Mouse (Mus musculus) midbrain, embryonic 15.5 days (tissue): ENCODE measurements around the gene Zcwpw1. TPM values are rescaled to one million over a fixed set of nuclear protein-coding genes. Genes with fewer than 3 reads are reported as not detected.

Experiments
- ATAC-seq: fragments of 200-750 bp; cut with Nextera tagmentation; replicated peaks from 2 replicates; pipeline ENCODE4 v1.8.0; 2017; ENCODE audit warnings: moderate TSS enrichment
- H3K27ac ChIP-seq: fragments of 300-500 bp; sonication (generic); 2 replicates; pipeline ENCODE4 v1.5.1; 2015; ENCODE audit warnings: mild to moderate bottlenecking, inconsistent platforms
- H3K27me3 ChIP-seq: fragments of 300-500 bp; sonication (generic); replicated peaks from 2 replicates; pipeline ENCODE4 v1.6.1; 2015; ENCODE audit warnings: inconsistent platforms
- H3K36me3 ChIP-seq: fragments of 300-500 bp; sonication (generic); replicated peaks from 2 replicates; pipeline ENCODE4 v1.6.1; 2015; ENCODE audit warnings: inconsistent platforms
- H3K4me1 ChIP-seq: fragments of 300-500 bp; sonication (generic); 2 replicates; pipeline ENCODE4 v1.6.1; 2015; ENCODE audit warnings: inconsistent platforms
- H3K4me2 ChIP-seq: fragments of 300-500 bp; sonication (generic); 2 replicates; pipeline ENCODE4 v1.6.1; 2015; ENCODE audit warnings: inconsistent platforms, mild to moderate bottlenecking, moderate library complexity
- H3K4me3 ChIP-seq: fragments of 300-500 bp; sonication (generic); 2 replicates; pipeline ENCODE4 v1.5.1; 2015; ENCODE audit warnings: mild to moderate bottlenecking, inconsistent platforms
- H3K9ac ChIP-seq: fragments of 300-500 bp; sonication (generic); 2 replicates; pipeline ENCODE4 v1.6.1; 2015; ENCODE audit warnings: mild to moderate bottlenecking, inconsistent platforms
- H3K9me3 ChIP-seq: fragments of 300-500 bp; sonication (generic); 2 replicates; pipeline ENCODE4 v1.6.1; 2016; ENCODE audit warnings: inconsistent platforms
- WGBS: fragments of 180-500 bp; shearing (Covaris S2); methylation state at CpG from one replicate; pipeline ENCODE4 v1.1.7; 2015; ENCODE audit warnings: mixed read lengths; 5-methylcytosine and 5-hydroxymethylcytosine counted together
- polyA plus RNA-seq: library from polyadenylated mRNA; unstranded; fragments of >200 nt; fragmentation: Nextera tagmentation; extraction: Ambion mirVana; gene quantifications from 2 replicates; pipeline ENCODE4 v1.2.1, GENCODE M21; 2015

Zcwpw1 gene
- polyA plus RNA-seq, 1 experiment from 2014 or later = 11.9 TPM

- H3K27me3 ChIP-seq = no peaks in the 10 kb centered on the region
- H3K9ac ChIP-seq = peak within 1 kb of the TSS; percentile 87
- H3K4me2 ChIP-seq = peak within 1 kb of the TSS; percentile 94
- H3K36me3 ChIP-seq = peaks cover 12% of the 10 kb centered on the region; the same call in 1 of the 2 replicates
- no peaks in the 10 kb centered on the region for H3K9me3 ChIP-seq
- H3K4me3 ChIP-seq = peak within 1 kb of the TSS; percentile 92
- H3K4me1 ChIP-seq = peaks cover 40% of the 10 kb centered on the region
- peak within 1 kb of the TSS; percentile 88 for H3K27ac ChIP-seq
- 0% methylated on average over 31 of the region's 31 CpGs for WGBS
- peak; percentile 95 for ATAC-seq
Measured at GRCm38 (mm10) chr5:137778635-137779034, 9.0 kb upstream of the Zcwpw1 start, which contains the start of gene Ppp1r35. Ppp1r35 (plus strand) TSS chr5:137778849.

- Histone ChIP-seq H3K9ac (peak overlapping the region; percentile 87), H3K4me2 (peak overlapping the region; percentile 94), H3K9me3 (no peaks in the 10 kb centered on the region), H3K27me3 (no peaks in the 10 kb centered on the region), H3K4me3 (peak overlapping the region; percentile 92), H3K4me1 (peaks cover 46% of the 10 kb centered on the region), H3K36me3 (peaks cover 12% of the 10 kb centered on the region; the same call in 1 of the 2 replicates), H3K27ac (peak overlapping the region; percentile 88)
- WGBS = under 1% methylated on average over 61 of the region's 83 CpGs
- ATAC-seq = peak; percentile 25
Measured at GRCm38 (mm10) chr5:137779053-137779933, 8.3 kb upstream of the Zcwpw1 start.

GRCm38 (mm10) chr5:137781661-137782060 is 5.9 kb upstream of the Zcwpw1 start:
- H3K4me1 ChIP-seq = peaks cover 57% of the 10 kb centered on the region
- no peaks in the 10 kb centered on the region for H3K27me3 ChIP-seq
- no peaks in the 10 kb centered on the region for H3K9me3 ChIP-seq
- ATAC-seq = no peak
- no peak overlapping the region for H3K4me3 ChIP-seq
- peaks cover 12% of the 10 kb centered on the region; the same call in 1 of the 2 replicates for H3K36me3 ChIP-seq
- no peak overlapping the region for H3K4me2 ChIP-seq
- WGBS = 94% methylated on average over 7 of the region's 7 CpGs
- no peak overlapping the region for H3K9ac ChIP-seq
- no peak overlapping the region for H3K27ac ChIP-seq

- Histone ChIP-seq H3K4me2 (peak overlapping the region; percentile 91), H3K27ac (no peak overlapping the region), H3K27me3 (no peaks in the 10 kb centered on the region), H3K4me3 (peak overlapping the region; percentile 72), H3K36me3 (peaks cover 12% of the 10 kb centered on the region; the same call in 1 of the 2 replicates), H3K9ac (0 out of 2 replicates have a peak overlapping the region, but pooled peaks have one; percentile 88), H3K4me1 (peaks cover 60% of the 10 kb centered on the region), H3K9me3 (no peaks in the 10 kb centered on the region)
- WGBS = 84% methylated on average over 13 of the region's 13 CpGs
- no peak for ATAC-seq
Measured at GRCm38 (mm10) chr5:137782776-137783522, 4.6 kb upstream of the Zcwpw1 start.

DNA sequence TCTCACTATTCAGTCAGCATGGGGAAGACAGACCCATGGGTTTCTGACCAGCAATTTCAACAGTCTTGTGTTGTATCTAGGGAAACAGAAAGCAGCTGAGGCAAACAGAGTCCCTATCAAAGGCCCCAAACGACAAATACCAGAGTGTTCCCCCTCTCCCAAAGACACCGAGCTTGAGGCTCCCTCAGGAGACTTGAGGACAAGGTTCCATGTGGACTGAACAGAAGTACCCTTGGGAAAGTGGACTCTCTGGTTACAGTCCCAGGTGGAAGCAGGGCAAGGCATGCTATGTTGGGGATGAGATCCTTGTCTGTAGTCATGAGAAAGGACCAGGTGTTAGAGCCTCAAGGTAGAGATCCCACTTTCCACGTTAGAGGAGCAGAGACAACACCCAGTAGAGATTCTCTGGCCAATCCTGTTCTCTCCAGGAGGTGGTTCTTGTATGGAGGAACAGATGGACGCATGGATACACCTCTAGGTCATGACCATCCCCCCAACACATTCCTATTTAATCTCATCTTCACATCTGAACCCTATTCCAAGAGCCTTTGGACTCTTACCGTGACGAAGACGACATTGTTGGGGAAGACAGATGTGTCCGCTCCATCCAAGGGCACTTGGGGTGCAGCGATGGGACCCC is 3.6 kb upstream of the Zcwpw1 start:
- 65% methylated on average over 9 of the region's 9 CpGs for WGBS
- no peak for ATAC-seq
- Histone ChIP-seq H3K36me3 (peaks cover 12% of the 10 kb centered on the region; the same call in 1 of the 2 replicates), H3K4me3 (peak overlapping the region; percentile 72), H3K9me3 (no peaks in the 10 kb centered on the region), H3K27me3 (no peaks in the 10 kb centered on the region), H3K4me2 (peak overlapping the region; percentile 91), H3K4me1 (peaks cover 61% of the 10 kb centered on the region), H3K9ac (0 out of 2 replicates have a peak overlapping the region, but pooled peaks have one; percentile 88), H3K27ac (no peak overlapping the region)

DNA sequence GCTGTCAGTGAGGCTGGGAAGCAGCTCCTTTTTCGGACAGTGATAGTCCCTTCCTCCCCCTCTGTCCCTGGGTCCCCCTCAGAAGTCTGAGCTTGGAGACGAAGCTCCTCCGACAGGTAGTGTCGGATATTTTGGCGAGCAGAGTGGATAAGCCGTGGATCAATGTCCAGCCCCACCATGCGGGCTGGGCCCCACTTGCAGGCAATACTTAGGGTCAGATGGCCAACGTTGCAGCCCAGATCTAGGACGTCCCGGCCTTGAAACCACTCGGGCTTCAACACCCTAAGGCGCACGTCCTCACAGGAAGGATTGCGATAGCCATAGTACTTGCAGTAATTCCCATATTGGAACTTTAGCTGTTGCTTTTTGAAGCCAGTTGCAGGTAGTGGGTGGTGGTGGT is 3.1 kb upstream of the Zcwpw1 start:
- no peaks in the 10 kb centered on the region for H3K9me3 ChIP-seq
- H3K4me1 ChIP-seq = peaks cover 59% of the 10 kb centered on the region
- H3K9ac ChIP-seq = peak overlapping the region; percentile 88; the same call in 1 of the 2 replicates
- H3K36me3 ChIP-seq = peaks cover 12% of the 10 kb centered on the region; the same call in 1 of the 2 replicates
- peak overlapping the region; percentile 72 for H3K4me3 ChIP-seq
- peak overlapping the region; percentile 91 for H3K4me2 ChIP-seq
- H3K27me3 ChIP-seq = no peaks in the 10 kb centered on the region
- 83% methylated on average over 14 of the region's 14 CpGs for WGBS
- no peak overlapping the region for H3K27ac ChIP-seq
- no peak for ATAC-seq

DNA sequence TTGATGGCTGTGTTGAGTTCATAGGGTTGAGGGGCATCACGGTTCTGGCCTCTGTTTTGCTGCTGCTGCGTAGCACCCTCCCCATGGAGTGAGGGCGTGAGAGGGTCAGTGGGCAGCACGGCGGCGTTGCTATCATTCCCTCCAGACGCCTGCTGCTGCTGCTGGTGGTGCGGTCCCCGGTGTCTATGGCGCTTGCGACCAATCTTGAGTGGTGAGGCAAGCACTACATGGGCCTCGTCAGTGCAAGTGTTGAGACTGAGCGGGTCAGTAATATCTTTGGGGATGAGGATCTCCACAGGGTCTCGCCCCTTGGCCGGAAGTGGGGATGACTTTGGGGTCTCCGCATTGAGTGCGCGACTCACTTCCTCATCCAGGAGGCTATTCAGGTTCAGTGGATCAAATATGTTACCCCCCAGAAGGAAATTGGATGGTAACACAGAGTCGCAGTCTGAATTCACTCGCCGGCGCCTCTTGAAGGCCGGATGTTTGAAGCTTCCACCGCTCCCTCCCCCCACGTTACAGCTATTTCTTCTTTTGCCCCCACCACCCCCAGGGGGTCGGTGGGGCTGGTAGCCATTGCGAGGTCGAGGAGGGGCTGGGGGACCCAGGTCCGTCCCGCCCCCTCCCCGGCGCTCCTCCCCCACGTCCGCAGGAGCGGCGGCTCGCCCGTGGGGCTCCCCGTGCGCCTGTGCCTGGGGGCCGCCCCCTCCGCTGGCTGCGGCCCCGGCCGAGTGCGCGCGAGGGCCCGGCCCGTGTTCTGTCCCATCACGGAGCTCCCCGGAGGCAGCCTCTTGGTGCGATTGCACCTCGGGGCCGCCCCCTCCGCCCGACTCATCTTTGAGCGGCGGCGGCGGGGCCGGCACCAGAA is 2.2 kb upstream of the Zcwpw1 start:
- H3K4me2 ChIP-seq = peak overlapping the region; percentile 91
- no peaks in the 10 kb centered on the region for H3K9me3 ChIP-seq
- ATAC-seq = peak; percentile 16
- WGBS = 2% methylated on average over 48 of the region's 62 CpGs
- peaks cover 12% of the 10 kb centered on the region; the same call in 1 of the 2 replicates for H3K36me3 ChIP-seq
- H3K27me3 ChIP-seq = no peaks in the 10 kb centered on the region
- H3K4me3 ChIP-seq = peak overlapping the region; percentile 72
- H3K4me1 ChIP-seq = peaks cover 50% of the 10 kb centered on the region
- H3K9ac ChIP-seq = peak overlapping the region; percentile 88
- H3K27ac ChIP-seq = peak overlapping the region; percentile 99

- peak; percentile 90 for ATAC-seq
- peak overlapping the region; percentile 72 for H3K4me3 ChIP-seq
- H3K27me3 ChIP-seq = no peaks in the 10 kb centered on the region
- peaks cover 7% of the 10 kb centered on the region; the same call in 1 of the 2 replicates for H3K36me3 ChIP-seq
- peak overlapping the region; percentile 88 for H3K9ac ChIP-seq
- H3K9me3 ChIP-seq = no peaks in the 10 kb centered on the region
- peaks cover 44% of the 10 kb centered on the region for H3K4me1 ChIP-seq
- peak overlapping the region; percentile 91 for H3K4me2 ChIP-seq
- under 1% methylated on average over 79 of the region's 79 CpGs for WGBS
- H3K27ac ChIP-seq = peak overlapping the region; percentile 99
Measured at GRCm38 (mm10) chr5:137786109-137786942, 1.3 kb upstream of the Zcwpw1 start.

GRCm38 (mm10) chr5:137788171-137788570 is 573 bp downstream of the Zcwpw1 start:
- Histone ChIP-seq H3K4me2 (peak overlapping the region; percentile 91), H3K27ac (no peak overlapping the region), H3K9ac (0 out of 2 replicates have a peak overlapping the region, but pooled peaks have one; percentile 27), H3K9me3 (no peaks in the 10 kb centered on the region), H3K4me3 (peak overlapping the region; percentile 72), H3K36me3 (no peaks in the 10 kb centered on the region), H3K27me3 (no peaks in the 10 kb centered on the region), H3K4me1 (peaks cover 28% of the 10 kb centered on the region)
- 71% methylated on average over 24 of the region's 24 CpGs for WGBS
- ATAC-seq = no peak

- no peaks in the 10 kb centered on the region for H3K9me3 ChIP-seq
- no peaks in the 10 kb centered on the region for H3K36me3 ChIP-seq
- H3K27ac ChIP-seq = no peak overlapping the region
- no peak overlapping the region for H3K4me2 ChIP-seq
- ATAC-seq = no peak
- no peak overlapping the region for H3K9ac ChIP-seq
- WGBS = 91% methylated on average over 2 of the region's 2 CpGs
- peaks cover 20% of the 10 kb centered on the region for H3K4me1 ChIP-seq
- no peak overlapping the region for H3K4me3 ChIP-seq
- no peaks in the 10 kb centered on the region for H3K27me3 ChIP-seq
Measured at GRCm38 (mm10) chr5:137788946-137789531, 1.4 kb downstream of the Zcwpw1 start.
